Mouse (Mus musculus) right cerebral cortex, postnatal 10 days (tissue): ENCODE results near the gene Olfr120.
"Not testable (repeated sequence)": the region's sequence is repeated elsewhere in the genome, so short reads cannot be mapped to it uniquely, and the experiment has no call there.

Experiments used
- DNase-seq, 2 experiments: peaks; one replicate each; pipeline ENCODE4 v3.0.0; 2021; ENCODE audit warnings: low spot score in 2 of 2

The Olfr120 gene

DNA sequence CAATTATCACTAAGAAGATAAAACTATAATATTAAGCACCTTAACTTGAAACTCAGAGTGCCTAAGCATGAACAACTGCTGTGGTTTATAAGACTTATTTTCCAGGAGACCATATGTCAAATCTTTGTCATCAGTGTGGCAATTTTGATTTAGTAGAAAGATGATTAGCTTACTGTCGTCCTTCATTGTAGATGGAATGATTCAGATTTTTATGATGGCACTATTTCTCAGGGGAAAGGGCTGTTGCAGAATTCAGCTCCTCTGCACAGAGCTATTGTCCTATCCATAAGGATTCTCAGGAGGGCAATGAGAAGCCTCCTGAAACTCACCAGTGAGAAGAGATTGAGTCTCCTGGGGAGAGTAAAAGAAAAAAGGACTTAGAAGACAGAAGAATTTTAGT, at the start of gene Olfr120:
Gene Olfr120, plus strand, starts transcription at position 301 of the 400 bp plus-strand sequence.
- no peak for DNase-seq

DNA sequence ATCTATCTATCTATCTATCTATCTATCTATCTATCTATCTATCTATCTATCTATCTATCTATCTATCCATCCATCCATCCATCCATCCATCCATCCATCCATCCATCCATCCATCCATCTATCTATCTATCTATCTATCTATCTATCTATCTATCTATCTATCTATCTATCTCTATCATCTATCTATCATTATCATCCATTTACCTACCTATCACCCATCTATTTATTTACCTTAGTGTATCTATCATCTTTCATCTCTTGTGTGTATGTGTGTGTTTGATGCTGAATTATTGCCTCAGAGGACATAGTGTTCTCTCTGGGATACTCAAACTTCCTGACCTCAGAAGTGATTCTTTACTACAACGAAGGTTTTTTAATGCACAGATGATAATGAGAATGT, 25.3 kb upstream of the Olfr120 start, which contains the start of gene Olfr119:
Gene Olfr119, plus strand, starts transcription at position 301 of the 400 bp plus-strand sequence.
- not testable (repeated sequence) for DNase-seq

DNA sequence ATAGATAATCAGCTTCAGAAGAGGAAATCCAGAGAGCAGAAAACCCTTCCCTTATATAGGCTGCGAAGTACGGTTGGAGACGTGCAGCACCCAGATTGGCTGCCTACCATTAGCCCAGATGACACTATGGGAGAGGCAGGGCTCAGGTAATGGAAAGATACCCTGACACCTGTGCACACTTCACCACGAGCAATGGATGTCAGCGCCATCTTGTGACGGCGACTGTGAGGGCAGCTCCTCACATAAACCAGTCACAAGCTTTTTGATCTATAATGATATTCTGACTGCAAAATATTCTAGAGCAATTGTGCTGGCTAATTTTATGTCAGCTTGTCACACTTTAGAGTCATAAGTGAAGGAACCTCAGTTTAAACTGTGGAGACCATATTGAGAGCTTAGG, 16.5 kb downstream of the Olfr120 start:
- DNase-seq = no peak

DNA sequence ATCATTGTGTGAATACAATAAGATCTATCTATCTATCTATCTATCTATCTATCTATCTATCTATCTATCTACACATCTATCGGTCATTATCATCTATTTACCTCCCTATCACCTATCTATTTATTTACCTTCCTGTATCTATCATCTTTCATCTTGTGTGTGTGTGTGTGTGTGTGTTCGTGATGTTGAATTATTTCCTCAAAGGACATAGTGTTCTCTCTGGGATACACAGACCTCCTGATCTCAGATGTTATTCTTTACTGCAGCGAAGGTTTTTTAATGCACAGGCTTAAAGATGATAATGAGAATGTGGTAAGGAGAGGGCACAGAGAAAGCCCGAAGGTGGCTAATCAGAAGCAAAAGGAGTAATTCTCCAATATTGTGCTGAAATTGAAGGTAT, 46.7 kb downstream of the Olfr120 start, which contains the start of gene Olfr122:
Gene Olfr122, plus strand, starts transcription at position 301 of the 400 bp plus-strand sequence.
- DNase-seq = no peak
